Mouse (Mus musculus): Measurements from ENCODE around the gene Zfp740. TPM values are rescaled to one million over a fixed set of nuclear protein-coding genes. Genes with fewer than 3 reads are reported as not detected.

Zfp740 gene
- polyA plus RNA-seq, 1 experiment from 2014 or later, result 52.7 TPM

DNA sequence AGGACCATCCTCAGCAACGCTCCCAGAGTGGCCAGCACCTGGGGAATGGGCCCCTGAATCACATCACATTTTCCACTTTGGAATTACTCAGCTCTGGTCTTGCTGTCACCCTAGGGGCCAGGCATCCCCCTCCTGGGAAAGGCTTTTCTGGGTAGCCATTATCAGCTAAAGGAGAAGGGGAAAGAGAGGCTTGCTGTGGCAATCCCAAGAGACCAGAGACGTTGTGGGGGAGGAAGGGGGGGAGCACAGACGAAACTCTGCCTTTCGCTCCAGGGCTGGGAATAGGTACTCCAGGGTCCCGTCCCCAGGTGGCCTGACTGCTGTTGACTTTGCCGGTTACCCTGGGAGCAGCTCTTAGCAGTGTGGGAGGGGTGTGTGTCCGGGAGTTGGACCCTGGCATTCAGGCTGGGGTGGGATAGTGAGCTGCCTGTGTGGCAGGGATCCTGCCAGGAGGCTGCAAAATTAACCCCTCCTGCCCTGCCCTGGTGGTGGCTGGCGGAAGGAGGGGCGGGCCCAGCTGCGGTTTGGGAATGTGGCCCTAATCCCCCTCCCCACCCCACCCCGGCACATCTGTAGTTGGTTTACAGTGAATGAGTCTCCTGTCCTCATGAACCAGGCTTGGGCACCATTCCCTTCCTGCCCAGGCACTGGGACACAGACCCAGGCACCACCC, 55.7 kb downstream of the Zfp740 start:
- Histone ChIP-seq H3K9me3 (no peaks in the 10 kb centered on the region), H3K27ac (replicated peaks) (no peak overlapping the region), H3K27me3 (peaks cover 42% of the 10 kb centered on the region), H3K4me1 (replicated peaks) (peaks cover 23% of the 10 kb centered on the region), H3K36me3 (no peaks in the 10 kb centered on the region), H3K4me3 (no peak overlapping the region), H3K9ac (no peak overlapping the region), H3K4me2 (peak overlapping the region; percentile 93; the same call in 1 of the 2 replicates)
- no peak for ATAC-seq (ENCODE audit: low FRiP score, low read depth)
- WGBS, result 12% methylated on average over 11 of the region's 11 CpGs

DNA sequence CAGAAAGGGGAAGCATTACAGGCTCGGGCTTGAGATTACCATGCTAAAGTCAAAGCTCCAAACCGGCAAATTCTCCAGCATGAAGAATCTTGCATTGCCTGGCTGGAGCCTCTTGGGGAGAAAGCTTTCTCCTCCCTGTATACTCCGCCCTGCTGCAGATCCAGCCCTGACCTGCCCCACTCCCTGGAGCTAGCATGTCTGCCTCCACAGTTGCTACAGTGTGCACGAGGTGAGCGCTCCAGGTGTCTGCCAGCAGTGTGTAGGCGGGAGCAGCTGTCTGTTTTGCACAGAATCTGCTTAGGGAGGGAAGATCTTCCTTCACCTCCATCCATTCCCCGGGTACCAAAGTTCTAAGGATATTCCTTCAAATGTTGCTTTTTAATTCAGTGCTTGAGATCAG, 59.5 kb downstream of the Zfp740 start:
- Histone ChIP-seq H3K4me1 (replicated peaks) (peaks cover 13% of the 10 kb centered on the region), H3K27me3 (peaks cover 26% of the 10 kb centered on the region)
- no peak for ATAC-seq (ENCODE audit: low FRiP score, low read depth)

DNA sequence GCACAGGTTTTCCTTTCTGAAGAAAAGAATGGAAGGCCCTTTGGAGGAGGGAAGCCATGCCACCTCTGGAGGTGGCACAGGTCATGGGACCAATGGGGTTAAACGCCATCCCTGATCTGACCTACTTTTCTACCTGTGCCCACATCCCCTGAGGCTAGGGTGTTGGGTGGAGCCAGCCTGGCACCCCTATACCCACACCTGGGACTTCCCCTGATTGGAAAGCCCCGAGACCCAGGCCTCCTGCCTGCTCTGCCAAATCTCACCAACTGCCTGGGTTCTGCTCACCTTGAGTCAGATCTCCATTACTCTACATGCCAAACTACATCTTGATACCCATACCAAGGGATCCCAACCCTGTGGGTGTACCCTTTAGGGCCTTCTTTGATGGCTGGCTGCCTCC, 60.0 kb downstream of the Zfp740 start:
- WGBS, result 68% methylated on average over 2 of the region's 2 CpGs
- no peak for ATAC-seq (ENCODE audit: low FRiP score, low read depth)
- H3K27me3 ChIP-seq, result peaks cover 22% of the 10 kb centered on the region
- H3K4me2 ChIP-seq, result no peak overlapping the region
- H3K4me1 ChIP-seq (replicated peaks), result peaks cover 8% of the 10 kb centered on the region
- H3K27ac ChIP-seq (replicated peaks), result no peak overlapping the region
- H3K36me3 ChIP-seq, result no peaks in the 10 kb centered on the region
- H3K9ac ChIP-seq, result no peak overlapping the region
- H3K4me3 ChIP-seq, result no peak overlapping the region
- no peaks in the 10 kb centered on the region for H3K9me3 ChIP-seq

More for the DNA sequence above, 59.5 kb downstream of the Zfp740 start:
- no peak overlapping the region for H3K4me3 ChIP-seq
- H3K36me3 ChIP-seq, result no peaks in the 10 kb centered on the region
- no peak overlapping the region for H3K27ac ChIP-seq (replicated peaks)
- no peak overlapping the region for H3K9ac ChIP-seq
- no peaks in the 10 kb centered on the region for H3K9me3 ChIP-seq
- H3K4me2 ChIP-seq, result no peak overlapping the region
- 42% methylated on average over 7 of the region's 7 CpGs for WGBS

Other genes with a start within 250 kb of the Zfp740 start
- gene Krt78, start 249.0 kb upstream of the Zfp740 start, polyA plus RNA-seq (2015; fragmentation: Nextera tagmentation; extraction: Ambion mirVana), result not detected in 2 replicates
- gene Krt8, start 198.8 kb upstream of the Zfp740 start, polyA plus RNA-seq (2015; fragmentation: Nextera tagmentation; extraction: Ambion mirVana), result 3.1 and 4.6 TPM in 2 replicates
- gene Krt18, start 175.1 kb upstream of the Zfp740 start, polyA plus RNA-seq (2015; fragmentation: Nextera tagmentation; extraction: Ambion mirVana), result 6.9 and 10.4 TPM in 2 replicates
- gene Eif4b, start 129.5 kb upstream of the Zfp740 start, polyA plus RNA-seq (2015; fragmentation: Nextera tagmentation; extraction: Ambion mirVana), result 77.1 and 79.3 TPM in 2 replicates
- gene Tns2, start 102.8 kb upstream of the Zfp740 start, polyA plus RNA-seq (2015; fragmentation: Nextera tagmentation; extraction: Ambion mirVana), result 9.2 and 9.8 TPM in 2 replicates
- gene Spryd3, start 67.0 kb upstream of the Zfp740 start, polyA plus RNA-seq (2015; fragmentation: Nextera tagmentation; extraction: Ambion mirVana), result 87.9 and 93.5 TPM in 2 replicates
- gene Igfbp6, start 58.9 kb upstream of the Zfp740 start, polyA plus RNA-seq (2015; fragmentation: Nextera tagmentation; extraction: Ambion mirVana), result 3.3 and 5.6 TPM in 2 replicates
- 0.06 and 0.09 TPM in 2 replicates for gene Soat2, start 52.7 kb upstream of the Zfp740 start, polyA plus RNA-seq (2015; fragmentation: Nextera tagmentation; extraction: Ambion mirVana)
- 39.2 and 40.1 TPM in 2 replicates for gene Csad, start 1.5 kb downstream of the Zfp740 start, polyA plus RNA-seq (2015; fragmentation: Nextera tagmentation; extraction: Ambion mirVana)
- 1.1 and 1.2 TPM in 2 replicates for gene Itgb7, start 28.7 kb downstream of the Zfp740 start, polyA plus RNA-seq (2015; fragmentation: Nextera tagmentation; extraction: Ambion mirVana)
- 5.8 and 6.3 TPM in 2 replicates for gene Rarg, start 54.3 kb downstream of the Zfp740 start, polyA plus RNA-seq (2015; fragmentation: Nextera tagmentation; extraction: Ambion mirVana)
- gene Gm9918, start 67.3 kb downstream of the Zfp740 start, polyA plus RNA-seq (2015; fragmentation: Nextera tagmentation; extraction: Ambion mirVana), result 0.06 and 0.07 TPM in 2 replicates
- gene Mfsd5, start 76.2 kb downstream of the Zfp740 start, polyA plus RNA-seq (2015; fragmentation: Nextera tagmentation; extraction: Ambion mirVana), result 59.7 and 63.5 TPM in 2 replicates
- 4.4 and 6.7 TPM in 2 replicates for gene Espl1, start 93.0 kb downstream of the Zfp740 start, polyA plus RNA-seq (2015; fragmentation: Nextera tagmentation; extraction: Ambion mirVana)
- gene Pfdn5, start 122.9 kb downstream of the Zfp740 start, polyA plus RNA-seq (2015; fragmentation: Nextera tagmentation; extraction: Ambion mirVana), result 460 and 473 TPM in 2 replicates
- gene Myg1, start 128.5 kb downstream of the Zfp740 start, polyA plus RNA-seq (2015; fragmentation: Nextera tagmentation; extraction: Ambion mirVana), result 92.6 and 94.2 TPM in 2 replicates
- gene Aaas, start 147.5 kb downstream of the Zfp740 start, polyA plus RNA-seq (2015; fragmentation: Nextera tagmentation; extraction: Ambion mirVana), result 36.8 and 37.9 TPM in 2 replicates
- gene Sp7, start 163.9 kb downstream of the Zfp740 start, polyA plus RNA-seq (2015; fragmentation: Nextera tagmentation; extraction: Ambion mirVana), result 0.57 and 0.71 TPM in 2 replicates
- gene Sp1, start 202.9 kb downstream of the Zfp740 start, polyA plus RNA-seq (2015; fragmentation: Nextera tagmentation; extraction: Ambion mirVana), result 3.4 and 4.0 TPM in 2 replicates
- 0.21 and 0.52 TPM in 2 replicates for gene Amhr2, start 242.1 kb downstream of the Zfp740 start, polyA plus RNA-seq (2015; fragmentation: Nextera tagmentation; extraction: Ambion mirVana)